Mouse (Mus musculus): ENCODE results near the gene Nprl3.

DNA sequence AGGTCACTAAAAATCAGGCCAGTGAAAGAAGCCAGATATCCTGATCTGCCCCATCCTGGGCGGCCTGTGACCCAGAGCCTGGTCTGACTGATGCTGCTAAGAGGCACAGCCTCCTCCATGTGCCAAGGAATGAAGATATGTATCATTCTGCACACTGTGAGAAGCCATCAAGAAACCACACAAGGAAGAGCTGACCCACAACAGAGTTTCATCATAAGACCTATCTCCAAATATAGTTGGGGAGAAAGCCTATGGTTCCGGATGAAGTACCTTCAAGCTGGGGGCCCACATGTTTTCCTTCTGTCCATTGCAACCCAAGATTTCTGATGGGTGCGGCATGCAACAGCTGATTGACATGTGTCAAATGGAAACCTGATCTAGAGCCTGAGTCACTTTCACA is 48.5 kb upstream of the Nprl3 start:
- no peak for TF ChIP-seq CTCF (IDR thresholded peaks at IDR 0.05)
- no peak for TF ChIP-seq POLR2A (IDR thresholded peaks at IDR 0.05; ENCODE audit: insufficient read depth, low read depth, low read length)
